Mouse (Mus musculus) midbrain, embryonic 12.5 days (tissue): ENCODE data around the gene Tdrd6. TPM values are rescaled to one million over a fixed set of nuclear protein-coding genes. Genes with fewer than 3 reads are reported as not detected.
A peak's percentile ranks its signal among the peaks of the same experiment; 100 is the strongest.

ENCODE experiments used
- ATAC-seq: fragments of 200-750 bp; cut with Nextera tagmentation; 2 replicates; pipeline ENCODE4 v1.8.0; 2017; ENCODE audit warnings: low read depth, moderate TSS enrichment, moderate library complexity; ENCODE audit not compliant: low FRiP score
- H3K27ac ChIP-seq: fragments of 300-500 bp; sonication (generic); replicated peaks from 2 replicates; pipeline ENCODE4 v1.5.1; 2016; ENCODE audit warnings: mild to moderate bottlenecking
- H3K27me3 ChIP-seq: fragments of 300-500 bp; sonication (generic); 2 replicates; pipeline ENCODE4 v1.6.1; 2016; ENCODE audit warnings: mild to moderate bottlenecking
- H3K36me3 ChIP-seq: fragments of 300-500 bp; sonication (generic); 2 replicates; pipeline ENCODE4 v1.6.1; 2016
- H3K4me1 ChIP-seq: fragments of 300-500 bp; sonication (generic); 2 replicates; pipeline ENCODE4 v1.6.1; 2016
- H3K4me2 ChIP-seq: fragments of 300-500 bp; sonication (generic); replicated peaks from 2 replicates; pipeline ENCODE4 v1.6.1; 2016; ENCODE audit warnings: mild to moderate bottlenecking, moderate library complexity
- H3K4me3 ChIP-seq: fragments of 300-500 bp; sonication (generic); 2 replicates; pipeline ENCODE4 v1.5.1; 2016; ENCODE audit warnings: mild to moderate bottlenecking
- H3K9ac ChIP-seq: fragments of 300-500 bp; sonication (generic); replicated peaks from 2 replicates; pipeline ENCODE4 v1.6.1; 2016; ENCODE audit warnings: mild to moderate bottlenecking, moderate library complexity
- H3K9me3 ChIP-seq: fragments of 300-500 bp; sonication (generic); 2 replicates; pipeline ENCODE4 v1.6.1; 2016; ENCODE audit warnings: mild to moderate bottlenecking
- WGBS: fragments of 180-500 bp; shearing (Covaris S2); methylation state at CpG from one replicate; pipeline ENCODE4 v1.1.7; 2016; 5-methylcytosine and 5-hydroxymethylcytosine counted together
- polyA plus RNA-seq: library from polyadenylated mRNA; unstranded; fragments of >200 nt; fragmentation: Nextera tagmentation; extraction: Ambion mirVana; gene quantifications from 2 replicates; pipeline ENCODE4 v1.2.1, GENCODE M21; 2016

Gene Tdrd6
- polyA plus RNA-seq, 1 experiment from 2014 or later, result not detected

DNA sequence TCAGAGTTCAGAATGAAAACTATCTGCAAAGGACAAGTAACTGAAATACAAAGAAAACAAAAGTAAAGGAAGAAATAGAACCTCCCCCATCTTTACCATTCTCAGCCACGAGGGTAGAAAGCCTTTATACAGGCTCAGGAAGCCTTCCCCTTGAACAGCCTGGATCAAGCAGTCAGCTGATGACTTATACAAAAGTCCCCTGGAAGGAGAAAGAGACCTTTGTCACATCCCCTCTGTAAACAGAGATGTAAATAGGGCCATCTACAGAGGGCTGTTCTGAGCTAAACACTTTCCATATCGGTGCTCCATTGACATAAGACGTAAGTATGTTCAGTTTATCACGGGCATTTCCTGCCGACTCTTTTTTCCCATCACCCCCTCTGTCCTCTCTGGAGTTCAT lies 16.8 kb upstream of the Tdrd6 start:
- no peak overlapping the region for H3K4me3 ChIP-seq
- H3K9ac ChIP-seq, result no peak overlapping the region
- H3K27me3 ChIP-seq, result no peaks in the 10 kb centered on the region
- H3K36me3 ChIP-seq, result peaks cover 81% of the 10 kb centered on the region
- no peaks in the 10 kb centered on the region for H3K9me3 ChIP-seq
- 41% methylated on average over 5 of the region's 5 CpGs for WGBS
- no peak overlapping the region for H3K4me2 ChIP-seq
- peak; percentile 31; the same call in 1 of the 2 replicates for ATAC-seq
- H3K4me1 ChIP-seq, result no peaks in the 10 kb centered on the region
- no peak overlapping the region for H3K27ac ChIP-seq

GRCm38 (mm10) chr17:43645136-43645535 lies 15.0 kb upstream of the Tdrd6 start:
- Histone ChIP-seq H3K9me3 (no peaks in the 10 kb centered on the region), H3K27ac (no peak overlapping the region), H3K9ac (no peak overlapping the region), H3K4me1 (no peaks in the 10 kb centered on the region), H3K4me2 (no peak overlapping the region), H3K4me3 (no peak overlapping the region), H3K36me3 (peaks cover 71% of the 10 kb centered on the region), H3K27me3 (no peaks in the 10 kb centered on the region)
- 90% methylated on average over 3 of the region's 3 CpGs for WGBS
- ATAC-seq, result no peak

DNA sequence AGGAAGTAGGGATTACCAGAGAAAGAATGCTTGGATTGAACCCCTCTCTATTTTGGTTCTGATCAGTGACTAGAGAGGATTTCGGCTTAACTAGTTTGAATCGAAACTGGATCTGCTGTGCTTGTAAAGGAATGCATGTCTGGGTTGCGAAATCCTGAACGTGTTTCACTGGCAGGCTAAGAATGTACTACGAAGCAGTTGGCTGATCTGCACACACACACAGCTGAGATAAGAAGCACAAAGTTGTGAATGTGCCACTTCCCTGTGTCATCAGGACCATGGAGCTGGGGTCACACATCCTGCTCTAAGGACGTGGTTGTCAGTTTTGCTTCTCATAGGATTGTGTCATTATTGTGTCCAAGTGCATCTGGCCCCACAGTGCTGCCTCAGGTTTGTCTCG lies 14.3 kb upstream of the Tdrd6 start:
- no peak overlapping the region for H3K4me3 ChIP-seq
- H3K27me3 ChIP-seq, result no peaks in the 10 kb centered on the region
- ATAC-seq, result no peak
- peaks cover 63% of the 10 kb centered on the region for H3K36me3 ChIP-seq
- H3K9me3 ChIP-seq, result no peaks in the 10 kb centered on the region
- no peak overlapping the region for H3K4me2 ChIP-seq
- no peak overlapping the region for H3K27ac ChIP-seq
- H3K9ac ChIP-seq, result no peak overlapping the region
- 0 out of 2 replicates have a peak, but pooled peaks cover 1% of the 10 kb centered on the region for H3K4me1 ChIP-seq
- WGBS, result 74% methylated on average over 7 of the region's 7 CpGs

- Histone ChIP-seq H3K4me1 (0 out of 2 replicates have a peak, but pooled peaks cover 4% of the 10 kb centered on the region), H3K27ac (no peak overlapping the region), H3K9me3 (no peaks in the 10 kb centered on the region), H3K27me3 (no peaks in the 10 kb centered on the region), H3K4me2 (no peak overlapping the region), H3K9ac (no peak overlapping the region), H3K4me3 (no peak overlapping the region), H3K36me3 (peaks cover 55% of the 10 kb centered on the region)
- no peak for ATAC-seq
- WGBS, result 79% methylated on average over 7 of the region's 7 CpGs
Observed at GRCm38 (mm10) chr17:43643191-43643590, 13.1 kb upstream of the Tdrd6 start.

DNA sequence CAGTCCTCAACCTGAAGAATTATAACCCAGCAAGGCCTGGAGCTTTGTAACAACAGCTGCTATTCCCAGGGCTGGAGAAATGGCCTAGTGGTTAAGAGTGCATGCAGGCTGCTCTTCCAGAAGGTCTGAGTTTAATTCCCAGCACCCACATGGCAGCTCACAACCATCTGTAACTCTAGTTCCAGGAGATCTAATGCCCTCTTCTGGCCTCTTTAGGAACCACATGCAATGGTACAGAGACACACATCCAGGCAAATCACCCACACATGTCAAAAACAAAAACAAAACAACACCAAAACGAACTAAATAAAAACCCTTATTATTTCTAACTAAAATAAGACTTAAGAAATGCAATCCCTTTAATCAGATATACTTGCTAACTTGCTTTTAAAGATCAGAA lies 10.7 kb upstream of the Tdrd6 start:
- Histone ChIP-seq H3K4me2 (no peak overlapping the region), H3K36me3 (peaks cover 47% of the 10 kb centered on the region), H3K4me3 (no peak overlapping the region), H3K4me1 (0 out of 2 replicates have a peak, but pooled peaks cover 4% of the 10 kb centered on the region), H3K27me3 (no peaks in the 10 kb centered on the region), H3K27ac (no peak overlapping the region), H3K9me3 (no peaks in the 10 kb centered on the region), H3K9ac (no peak overlapping the region)
- ATAC-seq, result no peak
- 85% methylated on average over 1 of the region's 1 CpGs for WGBS

DNA sequence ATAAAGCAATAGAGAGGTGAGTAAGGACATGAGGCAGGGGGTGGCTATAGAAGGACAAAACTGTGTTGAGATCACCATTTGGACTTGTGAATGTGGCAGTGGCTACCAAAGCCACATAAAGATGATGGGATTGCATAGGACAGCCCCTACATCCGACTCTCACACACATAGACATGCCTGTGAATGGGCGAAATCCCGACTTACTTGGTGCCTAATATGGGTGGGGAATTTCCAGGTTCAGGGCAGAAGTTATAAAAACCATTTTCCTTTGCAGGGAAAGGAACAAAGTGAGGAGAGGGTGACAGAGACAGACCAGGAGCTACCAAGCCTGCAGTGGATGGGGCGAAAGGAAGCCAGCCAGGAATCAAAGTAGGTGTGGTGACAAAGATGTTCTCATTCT lies 7.0 kb upstream of the Tdrd6 start:
- H3K36me3 ChIP-seq, result peaks cover 17% of the 10 kb centered on the region
- H3K4me2 ChIP-seq, result no peak overlapping the region
- H3K27me3 ChIP-seq, result peaks cover 6% of the 10 kb centered on the region; the same call in 1 of the 2 replicates
- WGBS, result 87% methylated on average over 4 of the region's 4 CpGs
- H3K4me1 ChIP-seq, result 0 out of 2 replicates have a peak, but pooled peaks cover 4% of the 10 kb centered on the region
- no peak for ATAC-seq
- H3K27ac ChIP-seq, result no peak overlapping the region
- H3K9ac ChIP-seq, result no peak overlapping the region
- no peak overlapping the region for H3K4me3 ChIP-seq
- no peaks in the 10 kb centered on the region for H3K9me3 ChIP-seq

DNA sequence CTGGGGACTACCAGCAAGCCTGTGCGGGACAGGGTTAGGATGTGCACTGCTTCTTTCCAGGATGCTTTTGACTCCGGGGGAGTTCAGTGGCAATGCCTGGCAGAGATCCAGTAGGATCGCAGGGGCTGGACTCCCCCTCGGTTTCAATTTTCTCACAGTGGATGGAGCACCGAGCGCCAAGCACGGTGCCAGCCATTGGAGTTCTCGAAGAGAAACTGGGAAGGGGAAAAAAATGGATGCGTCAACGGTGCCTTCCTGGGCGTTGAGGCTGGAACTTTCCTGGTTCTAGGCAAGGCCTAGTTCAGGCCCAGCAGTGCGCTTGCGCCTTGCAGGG lies 295 bp upstream of the Tdrd6 start:
- Histone ChIP-seq H3K27ac (no peak overlapping the region), H3K4me1 (peaks cover 14% of the 10 kb centered on the region), H3K9me3 (no peaks in the 10 kb centered on the region), H3K4me3 (peak overlapping the region; percentile 46), H3K4me2 (peak overlapping the region; percentile 74), H3K9ac (peak overlapping the region; percentile 47; the same call in 1 of the 2 replicates), H3K27me3 (peaks cover 51% of the 10 kb centered on the region), H3K36me3 (no peaks in the 10 kb centered on the region)
- ATAC-seq, result peak; percentile 16; the same call in 1 of the 2 replicates
- 43% methylated on average over 13 of the region's 13 CpGs for whole genome bisulfite sequencing

- Histone ChIP-seq H3K27me3 (peaks cover 51% of the 10 kb centered on the region), H3K9me3 (no peaks in the 10 kb centered on the region), H3K27ac (no peak overlapping the region), H3K4me1 (peaks cover 14% of the 10 kb centered on the region), H3K4me3 (peak overlapping the region; percentile 46), H3K9ac (peak overlapping the region; percentile 47; the same call in 1 of the 2 replicates), H3K4me2 (peak overlapping the region; percentile 74), H3K36me3 (no peaks in the 10 kb centered on the region)
- WGBS, result 21% methylated on average over 24 of the region's 24 CpGs
- no peak for ATAC-seq
Observed at GRCm38 (mm10) chr17:43629026-43629495, 1.0 kb downstream of the Tdrd6 start.

- WGBS, result 93% methylated on average over 10 of the region's 10 CpGs
- peaks cover 14% of the 10 kb centered on the region for H3K4me1 ChIP-seq
- H3K27me3 ChIP-seq, result peaks cover 51% of the 10 kb centered on the region
Observed at GRCm38 (mm10) chr17:43628246-43628645, 1.9 kb downstream of the Tdrd6 start.

GRCm38 (mm10) chr17:43622076-43622475 lies 8.0 kb downstream of the Tdrd6 start:
- no peak overlapping the region for H3K9ac ChIP-seq
- H3K4me1 ChIP-seq, result no peaks in the 10 kb centered on the region
- peaks cover 3% of the 10 kb centered on the region; the same call in 1 of the 2 replicates for H3K27me3 ChIP-seq
- no peak for ATAC-seq
- H3K27ac ChIP-seq, result no peak overlapping the region
- H3K4me2 ChIP-seq, result no peak overlapping the region
- H3K9me3 ChIP-seq, result no peaks in the 10 kb centered on the region
- WGBS, result 95% methylated on average over 10 of the region's 10 CpGs
- no peak overlapping the region for H3K4me3 ChIP-seq
- no peaks in the 10 kb centered on the region for H3K36me3 ChIP-seq

More at GRCm38 (mm10) chr17:43628246-43628645, 1.9 kb downstream of the Tdrd6 start:
- Histone ChIP-seq H3K4me2 (no peak overlapping the region), H3K27ac (no peak overlapping the region), H3K36me3 (no peaks in the 10 kb centered on the region), H3K9ac (no peak overlapping the region), H3K4me3 (no peak overlapping the region), H3K9me3 (no peaks in the 10 kb centered on the region)
- no peak for ATAC-seq

DNA sequence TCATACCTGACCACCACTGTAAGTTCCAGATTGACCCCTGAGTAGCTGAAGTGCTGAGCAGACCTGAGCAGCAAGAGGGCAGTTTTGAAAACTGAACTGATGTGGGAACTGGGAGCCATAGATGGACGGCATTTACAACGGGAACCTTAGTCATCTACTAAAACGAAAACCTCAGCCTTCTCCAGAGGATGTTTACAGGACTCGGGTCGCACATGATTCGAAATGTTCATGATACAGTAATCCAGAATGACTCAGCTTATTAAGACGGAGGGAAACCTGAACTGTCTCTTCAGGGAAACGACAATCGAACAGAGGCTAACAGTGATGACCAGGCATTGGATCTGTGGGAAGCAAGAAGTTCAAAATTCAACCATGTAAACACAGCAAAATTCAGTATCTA lies 10.9 kb downstream of the Tdrd6 start:
- Histone ChIP-seq H3K4me1 (no peaks in the 10 kb centered on the region), H3K4me2 (no peak overlapping the region), H3K9me3 (no peaks in the 10 kb centered on the region), H3K27me3 (no peaks in the 10 kb centered on the region), H3K9ac (no peak overlapping the region), H3K36me3 (no peaks in the 10 kb centered on the region), H3K27ac (no peak overlapping the region), H3K4me3 (no peak overlapping the region)
- WGBS, result 92% methylated on average over 9 of the region's 9 CpGs
- ATAC-seq, result no peak

- H3K9me3 ChIP-seq, result no peaks in the 10 kb centered on the region
- no peak overlapping the region for H3K4me2 ChIP-seq
- H3K36me3 ChIP-seq, result no peaks in the 10 kb centered on the region
- no peak overlapping the region for H3K27ac ChIP-seq
- H3K4me3 ChIP-seq, result no peak overlapping the region
- no peak overlapping the region for H3K9ac ChIP-seq
- no peak for ATAC-seq
- no peaks in the 10 kb centered on the region for H3K27me3 ChIP-seq
- 46% methylated on average over 3 of the region's 3 CpGs for WGBS
- H3K4me1 ChIP-seq, result no peaks in the 10 kb centered on the region
Observed at GRCm38 (mm10) chr17:43612221-43612620, 17.9 kb downstream of the Tdrd6 start.

DNA sequence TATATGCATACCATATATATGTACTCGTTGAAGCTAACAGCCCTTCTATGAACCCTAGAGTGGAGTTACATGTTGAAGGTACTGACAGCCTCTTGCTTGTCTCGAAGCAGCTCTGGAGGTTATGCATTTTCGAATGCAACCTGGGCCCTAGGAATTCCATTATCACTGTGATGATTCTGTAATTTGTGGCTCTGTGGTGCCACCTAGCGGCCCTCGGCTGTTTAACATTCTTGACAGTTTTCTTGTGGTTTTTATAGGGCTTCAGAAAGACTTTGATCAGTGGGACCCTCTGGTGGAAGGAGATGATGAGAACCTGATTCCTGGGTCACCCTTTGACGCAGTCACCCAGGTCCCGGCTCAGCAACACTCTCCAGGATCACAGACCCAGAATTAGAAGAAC lies 18.5 kb downstream of the Tdrd6 start:
- no peaks in the 10 kb centered on the region for H3K36me3 ChIP-seq
- ATAC-seq, result 0 out of 2 replicates have a peak, but pooled peaks have one; percentile 66
- 22% methylated on average over 7 of the region's 7 CpGs for WGBS
- H3K4me3 ChIP-seq, result no peak overlapping the region
- no peaks in the 10 kb centered on the region for H3K9me3 ChIP-seq
- H3K4me2 ChIP-seq, result no peak overlapping the region
- no peak overlapping the region for H3K9ac ChIP-seq
- H3K27me3 ChIP-seq, result no peaks in the 10 kb centered on the region
- no peaks in the 10 kb centered on the region for H3K4me1 ChIP-seq
- no peak overlapping the region for H3K27ac ChIP-seq
